Mouse (Mus musculus) C2C12 (cell line): ENCODE measurements around the gene Mcrs1.

Experiments used
- CEBPB ChIP-seq: IDR thresholded peaks from one replicate; pipeline ENCODE4 v1.6.1; 2011; ENCODE audit warnings: low read depth, mild to moderate bottlenecking, control low read depth, moderate library complexity
- CTCF ChIP-seq: IDR thresholded peaks from one replicate; pipeline ENCODE4 v1.5.1; 2011; ENCODE audit not compliant: control insufficient read depth, insufficient read depth, insufficient read length
- MAX ChIP-seq: IDR thresholded peaks from one replicate; pipeline ENCODE4 v1.6.1; 2011; ENCODE audit warnings: mild to moderate bottlenecking, control low read depth
- MYOD1 ChIP-seq: IDR thresholded peaks from one replicate; pipeline ENCODE4 v1.6.1; 2011; ENCODE audit warnings: low read depth; ENCODE audit not compliant: control insufficient read depth, insufficient read length
- MYOG ChIP-seq: IDR thresholded peaks from one replicate; pipeline ENCODE4 v1.6.1; 2011; ENCODE audit not compliant: control insufficient read depth, insufficient read length; ENCODE audit errors: extremely low read depth
- USF1 ChIP-seq: IDR thresholded peaks from one replicate; pipeline ENCODE4 v1.6.1; 2011; ENCODE audit warnings: low read depth, mild to moderate bottlenecking, control low read depth, moderate library complexity

DNA sequence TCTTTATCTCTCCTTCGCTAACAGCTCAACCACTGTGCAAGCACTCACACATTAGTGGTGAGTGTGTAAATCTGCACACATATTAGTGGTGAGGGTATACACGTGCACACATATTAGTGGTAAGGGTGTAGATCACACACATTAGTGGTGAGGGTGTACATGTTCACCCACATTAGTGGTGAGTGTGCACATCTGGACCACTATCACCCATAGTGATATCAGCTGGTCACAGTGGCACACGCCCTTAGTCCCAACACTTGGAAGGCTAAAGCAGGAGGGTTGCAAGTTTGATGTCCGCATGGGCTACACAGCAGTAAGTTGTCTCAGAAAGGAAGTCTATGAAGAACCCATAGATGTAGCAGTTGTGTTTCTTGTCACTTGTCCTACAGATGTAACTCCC, 34.1 kb downstream of the Mcrs1 start:
- no peak for TF ChIP-seq CTCF
- no peak for TF ChIP-seq MYOD1
- TF ChIP-seq CEBPB = no peak
- no peak for TF ChIP-seq USF1
- TF ChIP-seq MYOG = no peak
- no peak for TF ChIP-seq MAX
